Comparison of ENCODE assay signal across 27 mouse cellular contexts in the genomic region with DNA sequence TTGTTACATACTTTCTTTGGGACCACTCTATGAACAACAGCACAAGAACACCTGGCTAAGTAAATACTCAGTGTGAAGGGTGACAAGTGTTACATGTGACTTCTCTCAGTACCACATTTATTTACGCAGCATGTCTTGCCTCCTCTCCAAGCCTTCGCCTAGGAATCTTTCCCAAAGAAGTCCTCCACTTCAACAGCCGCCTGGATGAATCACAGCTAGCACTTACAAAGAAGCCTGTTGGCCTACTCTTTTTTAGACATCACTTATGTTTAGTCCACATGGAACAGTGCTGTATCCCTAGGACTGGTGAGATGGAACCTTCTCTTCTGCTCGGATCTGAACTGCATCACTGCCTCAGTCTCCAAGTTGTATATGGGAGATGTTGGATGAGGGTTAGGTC.
"Had no signal": no experiment of that assay in that cellular context is flagged by ENCODE, and none has a peak within 500 bp of the region (broad histone marks: within the 10 kb centered on the region; RNA-seq: fewer than 3 reads in every experiment).

No protein-coding gene starts in this region.

- DNase-seq: cerebellum, adult 2 months; cerebellum, adult 8-10 months; cerebellum, adult 9-10 months; cerebellum, adult 9-11 months; cerebellum, postnatal 10 days; cerebellum, postnatal 14 days; cerebellum, postnatal 25 days; cerebellum, postnatal 36 days; embryo, embryonic 11 days; forebrain, postnatal 0 days; gastrocnemius, adult 2 months; gastrocnemius, postnatal 10 days; gastrocnemius, postnatal 14 days; gastrocnemius, postnatal 25 days; gastrocnemius, postnatal 36 days; heart, adult 11 months; heart, adult 18-20 months; heart, adult 2 months had no signal

- H3K9ac ChIP-seq: embryonic facial prominence, embryonic 12.5 days; embryonic facial prominence, embryonic 13.5 days; embryonic facial prominence, embryonic 15.5 days; forebrain, embryonic 12.5 days; forebrain, embryonic 13.5 days; forebrain, embryonic 15.5 days; forebrain, postnatal 0 days had no signal

- H3K9me3 ChIP-seq: embryonic facial prominence, embryonic 10.5 days; embryonic facial prominence, embryonic 12.5 days; embryonic facial prominence, embryonic 13.5 days; embryonic facial prominence, embryonic 15.5 days; forebrain, embryonic 10.5 days; forebrain, embryonic 12.5 days; forebrain, embryonic 13.5 days; forebrain, embryonic 15.5 days had no signal

- H3K4me2 ChIP-seq: embryonic facial prominence, embryonic 12.5 days; embryonic facial prominence, embryonic 13.5 days; embryonic facial prominence, embryonic 15.5 days; forebrain, embryonic 12.5 days; forebrain, embryonic 13.5 days; forebrain, embryonic 15.5 days had no signal

- H3K27me3 ChIP-seq: embryonic facial prominence, embryonic 12.5 days; embryonic facial prominence, embryonic 13.5 days; embryonic facial prominence, embryonic 15.5 days; forebrain, embryonic 12.5 days; forebrain, embryonic 13.5 days; forebrain, embryonic 15.5 days had no signal

- H3K4me1 ChIP-seq: embryonic facial prominence, embryonic 10.5 days; embryonic facial prominence, embryonic 12.5 days; embryonic facial prominence, embryonic 13.5 days; embryonic facial prominence, embryonic 15.5 days; forebrain, embryonic 10.5 days; forebrain, embryonic 12.5 days; forebrain, embryonic 13.5 days; forebrain, embryonic 15.5 days had no signal

- H3K36me3 ChIP-seq: embryonic facial prominence, embryonic 10.5 days; embryonic facial prominence, embryonic 12.5 days; embryonic facial prominence, embryonic 13.5 days; embryonic facial prominence, embryonic 15.5 days; forebrain, embryonic 10.5 days; forebrain, embryonic 12.5 days; forebrain, embryonic 15.5 days had no signal

- H3K27ac ChIP-seq: embryonic facial prominence, embryonic 10.5 days; embryonic facial prominence, embryonic 12.5 days; embryonic facial prominence, embryonic 13.5 days; embryonic facial prominence, embryonic 15.5 days; forebrain, embryonic 10.5 days; forebrain, embryonic 12.5 days; forebrain, embryonic 13.5 days; forebrain, embryonic 15.5 days; gastrocnemius, adult 2 months; heart, adult 2 months had no signal

- ATAC-seq: forebrain, embryonic 15.5 days; forebrain, postnatal 0 days had no signal

- H3K4me3 ChIP-seq: embryonic facial prominence, embryonic 10.5 days; embryonic facial prominence, embryonic 12.5 days; embryonic facial prominence, embryonic 13.5 days; embryonic facial prominence, embryonic 15.5 days; erythroblast, embryonic 14.5 days; forebrain, embryonic 10.5 days; forebrain, embryonic 12.5 days; forebrain, embryonic 13.5 days; forebrain, embryonic 15.5 days; gastrocnemius, adult 2 months; heart, adult 2 months had no signal
